Mouse (Mus musculus): ENCODE measurements around the gene 1810049J17Rik. TPM values are rescaled to one million over a fixed set of nuclear protein-coding genes. Genes with fewer than 3 reads are reported as not detected.
A peak's percentile ranks its signal among the peaks of the same experiment; 100 is the strongest.

1810049J17Rik gene
- total RNA-seq, 4 experiments from 2014 or later = 0.65 TPM; not detected in 3

GRCm38 (mm10) chr15:12348950-12349349 lies 27.3 kb upstream of the 1810049J17Rik start:
- no peak for DNase-seq (ENCODE audit: low spot score)

- DNase-seq (ENCODE audit: low spot score) = no peak
These were observed 25.2 kb upstream of the 1810049J17Rik start for GRCm38 (mm10) chr15:12346916-12347315.

GRCm38 (mm10) chr15:12341401-12341758 lies 19.7 kb upstream of the 1810049J17Rik start:
- no peak for DNase-seq (ENCODE audit: low spot score)

- DNase-seq (ENCODE audit: low spot score) = no peak
These were observed 19.1 kb upstream of the 1810049J17Rik start for GRCm38 (mm10) chr15:12340536-12341400.

GRCm38 (mm10) chr15:12337779-12338137 lies 16.1 kb upstream of the 1810049J17Rik start:
- DNase-seq (ENCODE audit: low spot score) = no peak

GRCm38 (mm10) chr15:12337030-12337778 lies 15.5 kb upstream of the 1810049J17Rik start:
- no peak for DNase-seq (ENCODE audit: low spot score)

GRCm38 (mm10) chr15:12334381-12334780 lies 12.7 kb upstream of the 1810049J17Rik start:
- no peak for DNase-seq (ENCODE audit: low spot score)

GRCm38 (mm10) chr15:12331300-12331699 lies 9.6 kb upstream of the 1810049J17Rik start:
- DNase-seq (ENCODE audit: low spot score) = no peak

- no peak for DNase-seq (ENCODE audit: low spot score)
These were observed 9.2 kb upstream of the 1810049J17Rik start for GRCm38 (mm10) chr15:12330892-12331291.

GRCm38 (mm10) chr15:12330389-12330788 lies 8.7 kb upstream of the 1810049J17Rik start:
- DNase-seq (ENCODE audit: low spot score) = no peak

- no peak for DNase-seq (ENCODE audit: low spot score)
These were observed 2.6 kb upstream of the 1810049J17Rik start for GRCm38 (mm10) chr15:12324326-12324725.

GRCm38 (mm10) chr15:12322676-12323402 lies 1.1 kb upstream of the 1810049J17Rik start:
- no peak for DNase-seq (ENCODE audit: low spot score)

- peak; percentile 89 for DNase-seq (ENCODE audit: low spot score)
These were observed 460 bp downstream of the 1810049J17Rik start, which contains the start of gene Golph3 for GRCm38 (mm10) chr15:12321091-12321787. TSS of gene Golph3 (plus strand) at chr15:12321450.

GRCm38 (mm10) chr15:12320441-12321090 lies 1.1 kb downstream of the 1810049J17Rik start:
- no peak for DNase-seq (ENCODE audit: low spot score)

GRCm38 (mm10) chr15:12319889-12320288 lies 1.8 kb downstream of the 1810049J17Rik start:
- DNase-seq (ENCODE audit: low spot score) = no peak

- DNase-seq (ENCODE audit: low spot score) = no peak
These were observed 3.2 kb downstream of the 1810049J17Rik start for GRCm38 (mm10) chr15:12318451-12318850.

- no peak for DNase-seq (ENCODE audit: low spot score)
These were observed 4.4 kb downstream of the 1810049J17Rik start for GRCm38 (mm10) chr15:12317290-12317689.

GRCm38 (mm10) chr15:12315996-12316395 lies 5.7 kb downstream of the 1810049J17Rik start:
- no peak for DNase-seq (ENCODE audit: low spot score)

GRCm38 (mm10) chr15:12314584-12314983 lies 7.1 kb downstream of the 1810049J17Rik start:
- DNase-seq (ENCODE audit: low spot score) = no peak

- DNase-seq (ENCODE audit: low spot score) = no peak
These were observed 8.4 kb downstream of the 1810049J17Rik start for GRCm38 (mm10) chr15:12313255-12313654.

GRCm38 (mm10) chr15:12311465-12311864 lies 10.2 kb downstream of the 1810049J17Rik start:
- no peak for DNase-seq (ENCODE audit: low spot score)

Data from heart, adult 8-10 months (tissue).